Mouse (Mus musculus) bone marrow macrophage, adult 2 months (primary cell): ENCODE measurements at regions not wholly inside any gene's neighbourhood (a gene's known extent, or its start where the extent isn't known, plus 50 kb on each side); places are given as distances from the start of the nearest gene placed in this dataset.
"Not testable (repeated sequence)": the region's sequence is repeated elsewhere in the genome, so short reads cannot be mapped to it uniquely, and the experiment has no call there.

Experiments
- CTCF ChIP-seq: IDR thresholded peaks from 2 replicates; pipeline ENCODE4 v1.5.1; 2012; ENCODE audit warnings: low read depth, mild to moderate bottlenecking, low read length, moderate library complexity
- POLR2A ChIP-seq: IDR thresholded peaks from 2 replicates; pipeline ENCODE4 v1.6.1; 2012; ENCODE audit warnings: mild to moderate bottlenecking, low read depth, low read length, borderline replicate concordance

- TF ChIP-seq CTCF, POLR2A: not testable (repeated sequence)
Measured at GRCm38 (mm10) chr8:109340647-109341046, 153.2 kb upstream of the Pmfbp1 start.
